Mouse (Mus musculus): ENCODE data around the gene Gm13694.
A peak's percentile ranks its signal among the peaks of the same experiment; 100 is the strongest.
"Not testable (repeated sequence)": the region's sequence is repeated elsewhere in the genome, so short reads cannot be mapped to it uniquely, and the experiment has no call there.

Gene Gm13694

DNA sequence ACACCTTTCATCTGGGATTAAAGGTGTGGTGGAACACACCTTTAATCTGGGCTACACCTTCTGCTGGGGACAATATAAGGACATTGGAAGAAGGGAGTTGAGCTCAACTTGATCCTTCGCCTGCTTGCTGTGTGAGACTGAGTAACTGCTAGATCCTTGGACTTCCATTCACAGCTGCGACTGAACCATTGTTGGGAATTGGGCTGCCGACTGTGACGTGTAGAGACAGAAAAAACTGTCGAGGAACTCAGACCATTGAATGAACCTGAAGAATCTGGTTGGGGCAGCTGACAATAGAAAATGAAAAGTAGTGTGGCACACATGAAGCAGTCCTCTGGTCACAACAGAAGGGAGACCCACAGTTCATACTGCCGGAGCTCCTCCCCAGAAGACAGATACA, at the start of gene Gm13694:
Gene Gm13694 (plus strand): TSS at position 301 of the 400 bp plus-strand sequence.
- not testable (repeated sequence) for DNase-seq (ENCODE audit: low read depth, low spot score)

DNA sequence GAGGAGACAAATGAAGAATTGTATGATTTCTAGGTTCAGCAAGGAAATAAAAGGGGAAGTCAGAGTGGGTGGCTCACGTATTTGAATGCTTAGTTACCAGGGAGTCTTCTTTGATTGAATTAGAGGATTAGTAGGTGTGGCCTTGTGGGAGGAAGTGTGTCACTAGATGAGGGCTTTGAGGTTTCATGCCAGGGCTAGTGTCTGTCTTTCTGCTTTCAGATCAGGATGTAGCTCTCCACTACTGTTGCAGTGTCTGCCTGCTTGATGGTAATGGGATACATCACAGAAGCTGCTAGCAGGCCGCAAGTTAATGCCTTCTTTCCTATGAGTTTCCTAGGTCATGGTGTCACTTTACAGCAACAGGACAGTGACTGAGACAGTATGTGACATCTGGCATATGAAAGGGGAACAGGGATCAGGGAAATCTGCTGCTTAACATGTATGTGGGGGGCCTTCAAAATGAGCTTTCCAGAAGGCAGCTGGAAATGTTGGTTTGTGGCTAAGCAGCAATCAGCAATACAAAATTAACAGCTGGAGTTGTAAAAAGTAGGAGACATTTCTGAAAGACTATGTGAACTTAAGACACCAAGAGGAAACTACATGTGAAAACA, 49.1 kb upstream of the Gm13694 start:
- no peak for DNase-seq (ENCODE audit: low read depth, low spot score)

DNA sequence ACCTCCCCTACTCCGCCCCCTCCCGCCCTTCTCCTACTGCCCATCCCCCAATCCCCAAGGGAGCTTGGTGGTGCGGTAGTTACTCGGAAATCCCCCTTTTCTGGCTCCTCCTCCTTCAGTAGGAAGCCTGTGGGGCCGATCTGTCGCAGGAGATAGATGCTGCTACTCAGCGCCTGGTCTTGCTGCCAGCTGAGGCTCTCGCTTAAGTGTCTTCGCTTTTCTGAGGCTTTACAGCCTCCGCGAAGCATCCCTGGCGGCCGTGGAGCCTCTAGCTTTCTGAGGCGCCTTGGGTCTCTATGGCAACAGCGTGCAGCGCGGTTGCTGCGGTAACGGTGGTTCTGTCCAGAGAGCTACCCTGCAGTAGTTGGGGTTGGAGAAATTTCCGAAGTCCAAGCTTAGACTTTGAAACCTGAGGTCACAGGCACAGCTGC, 37.8 kb upstream of the Gm13694 start, which contains the start of gene Zswim2:
Gene Zswim2 (minus strand): TSS at position 298 of the 431 bp plus-strand sequence.
- peak; percentile 88 for DNase-seq (ENCODE audit: low read depth, low spot score)

DNA sequence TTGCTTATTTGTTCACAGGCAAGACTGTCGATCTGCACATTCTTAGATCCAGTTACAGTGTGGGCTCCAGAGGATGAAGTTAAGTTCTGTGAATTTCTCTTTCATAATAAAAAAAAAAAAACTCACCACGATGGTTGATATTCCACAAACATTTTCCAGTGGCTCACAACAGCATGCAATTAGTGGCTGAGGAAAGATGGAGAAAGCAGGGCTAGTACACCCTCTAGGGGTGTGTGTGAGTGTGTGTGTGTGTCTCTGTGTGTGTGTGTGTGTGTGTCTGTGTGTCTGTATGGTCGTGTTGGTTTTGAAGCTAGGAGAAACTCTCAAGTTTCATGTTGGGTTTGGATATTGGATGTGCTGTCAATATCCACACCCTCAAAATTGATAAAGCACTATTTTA, 37.4 kb upstream of the Gm13694 start:
- DNase-seq (ENCODE audit: low read depth, low spot score), result no peak

DNA sequence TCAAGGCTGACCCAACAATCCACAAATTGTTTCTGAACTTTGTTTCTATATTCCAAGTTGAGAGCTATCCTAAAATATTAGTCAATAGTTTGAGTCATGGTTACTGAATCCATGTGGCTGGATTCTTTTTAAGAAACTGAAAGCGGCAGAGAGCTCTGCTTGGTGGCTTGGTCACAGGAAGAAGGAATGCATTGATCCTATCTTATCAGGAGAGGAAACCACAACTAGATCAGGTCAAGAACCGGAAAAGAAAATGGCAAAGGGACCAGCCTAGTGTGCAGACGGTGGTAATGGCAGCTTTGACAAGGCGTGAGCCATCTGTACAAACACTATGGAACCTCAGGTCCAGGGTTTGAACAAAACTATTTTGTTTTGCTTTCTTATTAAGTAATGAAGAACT, 36.9 kb upstream of the Gm13694 start:
- DNase-seq (ENCODE audit: low read depth, low spot score), result no peak

DNA sequence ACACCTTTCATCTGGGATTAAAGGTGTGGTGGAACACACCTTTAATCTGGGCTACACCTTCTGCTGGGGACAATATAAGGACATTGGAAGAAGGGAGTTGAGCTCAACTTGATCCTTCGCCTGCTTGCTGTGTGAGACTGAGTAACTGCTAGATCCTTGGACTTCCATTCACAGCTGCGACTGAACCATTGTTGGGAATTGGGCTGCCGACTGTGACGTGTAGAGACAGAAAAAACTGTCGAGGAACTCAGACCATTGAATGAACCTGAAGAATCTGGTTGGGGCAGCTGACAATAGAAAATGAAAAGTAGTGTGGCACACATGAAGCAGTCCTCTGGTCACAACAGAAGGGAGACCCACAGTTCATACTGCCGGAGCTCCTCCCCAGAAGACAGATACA, 23.3 kb upstream of the Gm13694 start, which contains the start of gene Gm13698:
Gene Gm13698 (plus strand): TSS at position 301 of the 400 bp plus-strand sequence.
- DNase-seq (ENCODE audit: low read depth, low spot score), result not testable (repeated sequence)

DNA sequence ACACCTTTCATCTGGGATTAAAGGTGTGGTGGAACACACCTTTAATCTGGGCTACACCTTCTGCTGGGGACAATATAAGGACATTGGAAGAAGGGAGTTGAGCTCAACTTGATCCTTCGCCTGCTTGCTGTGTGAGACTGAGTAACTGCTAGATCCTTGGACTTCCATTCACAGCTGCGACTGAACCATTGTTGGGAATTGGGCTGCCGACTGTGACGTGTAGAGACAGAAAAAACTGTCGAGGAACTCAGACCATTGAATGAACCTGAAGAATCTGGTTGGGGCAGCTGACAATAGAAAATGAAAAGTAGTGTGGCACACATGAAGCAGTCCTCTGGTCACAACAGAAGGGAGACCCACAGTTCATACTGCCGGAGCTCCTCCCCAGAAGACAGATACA, 17.5 kb upstream of the Gm13694 start, which contains the start of gene Gm13693:
Gene Gm13693 (plus strand): TSS at position 301 of the 400 bp plus-strand sequence.
- DNase-seq (ENCODE audit: low read depth, low spot score), result not testable (repeated sequence)

DNA sequence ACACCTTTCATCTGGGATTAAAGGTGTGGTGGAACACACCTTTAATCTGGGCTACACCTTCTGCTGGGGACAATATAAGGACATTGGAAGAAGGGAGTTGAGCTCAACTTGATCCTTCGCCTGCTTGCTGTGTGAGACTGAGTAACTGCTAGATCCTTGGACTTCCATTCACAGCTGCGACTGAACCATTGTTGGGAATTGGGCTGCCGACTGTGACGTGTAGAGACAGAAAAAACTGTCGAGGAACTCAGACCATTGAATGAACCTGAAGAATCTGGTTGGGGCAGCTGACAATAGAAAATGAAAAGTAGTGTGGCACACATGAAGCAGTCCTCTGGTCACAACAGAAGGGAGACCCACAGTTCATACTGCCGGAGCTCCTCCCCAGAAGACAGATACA, 11.7 kb upstream of the Gm13694 start, which contains the start of gene Gm13695:
Gene Gm13695 (plus strand): TSS at position 301 of the 400 bp plus-strand sequence.
- DNase-seq (ENCODE audit: low read depth, low spot score), result not testable (repeated sequence)

DNA sequence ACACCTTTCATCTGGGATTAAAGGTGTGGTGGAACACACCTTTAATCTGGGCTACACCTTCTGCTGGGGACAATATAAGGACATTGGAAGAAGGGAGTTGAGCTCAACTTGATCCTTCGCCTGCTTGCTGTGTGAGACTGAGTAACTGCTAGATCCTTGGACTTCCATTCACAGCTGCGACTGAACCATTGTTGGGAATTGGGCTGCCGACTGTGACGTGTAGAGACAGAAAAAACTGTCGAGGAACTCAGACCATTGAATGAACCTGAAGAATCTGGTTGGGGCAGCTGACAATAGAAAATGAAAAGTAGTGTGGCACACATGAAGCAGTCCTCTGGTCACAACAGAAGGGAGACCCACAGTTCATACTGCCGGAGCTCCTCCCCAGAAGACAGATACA, 5.9 kb upstream of the Gm13694 start, which contains the start of gene Gm13696:
Gene Gm13696 (plus strand): TSS at position 301 of the 400 bp plus-strand sequence.
- not testable (repeated sequence) for DNase-seq (ENCODE audit: low read depth, low spot score)

DNA sequence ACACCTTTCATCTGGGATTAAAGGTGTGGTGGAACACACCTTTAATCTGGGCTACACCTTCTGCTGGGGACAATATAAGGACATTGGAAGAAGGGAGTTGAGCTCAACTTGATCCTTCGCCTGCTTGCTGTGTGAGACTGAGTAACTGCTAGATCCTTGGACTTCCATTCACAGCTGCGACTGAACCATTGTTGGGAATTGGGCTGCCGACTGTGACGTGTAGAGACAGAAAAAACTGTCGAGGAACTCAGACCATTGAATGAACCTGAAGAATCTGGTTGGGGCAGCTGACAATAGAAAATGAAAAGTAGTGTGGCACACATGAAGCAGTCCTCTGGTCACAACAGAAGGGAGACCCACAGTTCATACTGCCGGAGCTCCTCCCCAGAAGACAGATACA, 5.7 kb downstream of the Gm13694 start, which contains the start of gene Gm13697:
Gene Gm13697 (plus strand): TSS at position 301 of the 400 bp plus-strand sequence.
- not testable (repeated sequence) for DNase-seq (ENCODE audit: low read depth, low spot score)

DNA sequence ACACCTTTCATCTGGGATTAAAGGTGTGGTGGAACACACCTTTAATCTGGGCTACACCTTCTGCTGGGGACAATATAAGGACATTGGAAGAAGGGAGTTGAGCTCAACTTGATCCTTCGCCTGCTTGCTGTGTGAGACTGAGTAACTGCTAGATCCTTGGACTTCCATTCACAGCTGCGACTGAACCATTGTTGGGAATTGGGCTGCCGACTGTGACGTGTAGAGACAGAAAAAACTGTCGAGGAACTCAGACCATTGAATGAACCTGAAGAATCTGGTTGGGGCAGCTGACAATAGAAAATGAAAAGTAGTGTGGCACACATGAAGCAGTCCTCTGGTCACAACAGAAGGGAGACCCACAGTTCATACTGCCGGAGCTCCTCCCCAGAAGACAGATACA, 11.5 kb downstream of the Gm13694 start, which contains the start of gene Gm13691:
Gene Gm13691 (plus strand): TSS at position 301 of the 400 bp plus-strand sequence.
- not testable (repeated sequence) for DNase-seq (ENCODE audit: low read depth, low spot score)

DNA sequence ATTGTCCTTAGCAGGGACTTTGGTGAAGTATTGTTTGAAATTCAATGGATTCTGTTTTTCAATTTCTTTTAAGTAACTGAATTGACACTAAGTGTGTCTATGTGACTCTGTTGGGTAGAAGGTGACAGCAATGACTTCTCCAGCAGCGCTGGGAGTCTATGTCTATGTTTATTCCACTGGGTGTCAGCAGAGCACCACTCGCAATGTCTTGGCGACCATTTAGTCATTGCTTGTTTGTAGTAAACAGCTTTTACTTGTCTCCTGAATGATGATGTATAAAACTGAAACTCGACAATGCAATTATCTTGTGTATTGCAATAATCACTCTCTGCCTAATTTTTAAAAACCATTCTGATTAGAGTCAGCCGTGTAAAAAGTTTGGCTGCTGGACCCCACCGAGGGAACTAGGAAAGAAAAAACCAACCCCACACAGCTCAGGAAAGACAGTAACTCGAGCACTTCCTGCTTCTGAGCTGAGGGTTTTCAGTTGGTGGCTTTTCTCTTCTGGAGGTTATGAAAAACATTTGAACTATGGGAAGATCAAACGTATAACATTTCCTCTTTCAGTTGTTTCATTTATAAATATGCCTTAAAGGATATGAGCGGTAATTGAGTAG, 15.0 kb downstream of the Gm13694 start:
- DNase-seq (ENCODE audit: low read depth, low spot score), result not testable (repeated sequence)

DNA sequence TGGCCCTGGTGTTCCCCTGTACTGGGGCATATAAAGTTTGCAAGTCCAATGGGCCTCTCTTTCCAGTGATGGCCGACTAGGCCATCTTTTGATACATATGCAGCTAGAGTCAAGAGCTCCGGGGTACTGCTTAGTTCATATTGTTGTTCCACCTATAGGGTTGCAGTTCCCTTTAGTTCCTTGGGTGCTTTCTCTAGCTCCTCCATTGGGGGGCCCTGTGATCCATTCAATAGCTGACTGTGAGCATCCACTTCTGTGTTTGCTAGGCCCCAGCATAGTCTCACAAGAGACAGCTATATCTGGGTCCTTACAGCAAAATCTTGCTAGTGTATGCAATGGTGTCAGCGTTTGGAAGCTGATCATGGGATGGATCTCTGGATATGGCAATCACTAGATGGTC, 15.8 kb downstream of the Gm13694 start:
- not testable (repeated sequence) for DNase-seq (ENCODE audit: low read depth, low spot score)

DNA sequence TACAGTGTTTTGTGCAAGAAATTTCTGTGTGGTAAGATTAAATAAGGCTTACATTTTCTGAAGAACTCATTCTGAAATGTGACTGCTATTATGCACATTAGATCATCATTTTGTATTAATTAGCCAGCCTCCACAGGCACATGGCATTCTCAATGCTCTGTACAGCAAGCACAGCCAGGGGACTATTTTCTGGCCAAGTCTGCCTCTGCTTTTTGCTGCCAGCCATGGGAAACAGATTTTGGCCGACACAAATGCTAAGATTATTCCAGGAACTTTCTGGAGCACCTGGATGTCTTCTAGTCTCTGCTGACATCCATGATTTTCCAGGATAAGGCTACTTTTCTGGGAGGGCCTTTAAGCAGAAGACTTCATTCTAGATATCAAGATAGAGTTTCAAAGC, 30.2 kb downstream of the Gm13694 start:
- DNase-seq (ENCODE audit: low read depth, low spot score), result peak; percentile 34

DNA sequence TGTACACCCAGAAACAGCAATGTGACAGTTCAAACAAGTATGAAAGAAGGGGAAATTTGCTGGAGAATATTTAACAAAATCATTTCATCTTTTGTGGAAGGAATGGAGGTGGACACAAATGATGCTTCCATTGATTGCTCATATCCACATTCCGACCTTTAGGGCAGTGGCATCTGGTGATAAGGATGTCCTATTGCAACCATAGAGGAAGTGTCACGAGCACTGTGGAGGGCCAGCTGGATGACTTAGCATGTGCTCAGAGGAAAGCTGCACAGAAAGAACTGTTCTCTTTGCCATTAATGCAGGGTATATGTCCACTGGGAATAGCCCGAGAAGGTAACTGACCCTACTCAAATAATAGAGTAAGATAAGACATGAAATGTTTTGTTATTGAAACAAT, 31.1 kb downstream of the Gm13694 start:
- no peak for DNase-seq (ENCODE audit: low read depth, low spot score)

DNA sequence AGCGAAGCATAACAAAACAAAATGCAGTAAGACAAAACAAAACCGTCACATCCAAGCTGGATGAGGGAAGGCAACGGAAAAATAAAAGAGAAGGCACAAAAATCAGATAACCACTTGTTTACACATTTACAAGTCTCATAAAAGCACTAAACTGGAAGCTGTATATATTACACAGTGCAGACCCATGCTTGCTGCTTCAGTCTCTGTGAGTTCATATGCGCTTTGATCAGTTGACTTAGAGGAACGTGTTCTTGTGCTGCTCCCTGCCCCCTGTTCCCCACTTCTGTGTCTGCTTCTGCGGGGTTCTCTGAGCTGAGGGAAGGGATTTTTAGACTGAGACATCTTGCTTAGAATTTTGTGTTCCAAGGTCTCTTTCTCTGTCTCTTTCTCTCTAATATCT, 35.8 kb downstream of the Gm13694 start:
- no peak for DNase-seq (ENCODE audit: low read depth, low spot score)

DNA sequence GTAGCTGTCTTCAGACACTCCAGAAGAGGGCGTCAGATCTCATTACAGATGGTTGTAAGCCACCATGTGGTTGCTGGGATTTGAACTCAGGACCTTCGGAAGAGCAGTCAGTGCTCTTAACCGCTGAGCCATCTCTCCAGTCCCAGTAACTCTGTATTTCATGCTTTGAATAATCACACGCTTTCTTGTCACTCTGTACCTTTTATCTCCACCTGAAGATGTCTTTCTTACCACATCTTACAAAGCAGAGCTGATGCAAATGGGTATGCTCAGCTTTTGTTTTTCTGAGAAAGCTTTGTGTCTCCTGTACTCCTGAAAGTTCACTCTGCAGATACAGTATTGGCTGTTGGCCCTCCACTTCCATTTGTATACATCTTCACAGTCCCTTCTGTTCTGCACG, 37.6 kb downstream of the Gm13694 start:
- DNase-seq (ENCODE audit: low read depth, low spot score), result not testable (repeated sequence)

DNA sequence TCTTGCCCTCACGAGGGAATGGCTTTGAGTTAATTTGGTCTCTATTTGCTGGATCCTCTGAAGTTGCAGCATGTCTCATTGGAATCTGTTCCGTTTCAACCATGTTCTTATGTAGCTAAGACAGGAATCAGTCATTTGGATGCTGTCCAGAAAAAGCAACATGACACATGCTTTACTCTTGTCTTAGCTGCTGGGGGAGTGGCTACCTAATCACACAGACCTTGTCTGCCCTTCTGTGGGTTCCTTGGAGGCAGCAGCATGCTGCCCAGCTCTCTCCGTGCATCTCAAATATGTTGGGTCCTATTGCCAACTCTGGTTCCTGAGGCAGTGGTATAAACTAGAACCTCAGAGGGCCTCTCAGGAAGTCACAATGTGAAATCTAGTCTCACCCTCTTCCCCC, 39.6 kb downstream of the Gm13694 start:
- no peak for DNase-seq (ENCODE audit: low read depth, low spot score)

DNA sequence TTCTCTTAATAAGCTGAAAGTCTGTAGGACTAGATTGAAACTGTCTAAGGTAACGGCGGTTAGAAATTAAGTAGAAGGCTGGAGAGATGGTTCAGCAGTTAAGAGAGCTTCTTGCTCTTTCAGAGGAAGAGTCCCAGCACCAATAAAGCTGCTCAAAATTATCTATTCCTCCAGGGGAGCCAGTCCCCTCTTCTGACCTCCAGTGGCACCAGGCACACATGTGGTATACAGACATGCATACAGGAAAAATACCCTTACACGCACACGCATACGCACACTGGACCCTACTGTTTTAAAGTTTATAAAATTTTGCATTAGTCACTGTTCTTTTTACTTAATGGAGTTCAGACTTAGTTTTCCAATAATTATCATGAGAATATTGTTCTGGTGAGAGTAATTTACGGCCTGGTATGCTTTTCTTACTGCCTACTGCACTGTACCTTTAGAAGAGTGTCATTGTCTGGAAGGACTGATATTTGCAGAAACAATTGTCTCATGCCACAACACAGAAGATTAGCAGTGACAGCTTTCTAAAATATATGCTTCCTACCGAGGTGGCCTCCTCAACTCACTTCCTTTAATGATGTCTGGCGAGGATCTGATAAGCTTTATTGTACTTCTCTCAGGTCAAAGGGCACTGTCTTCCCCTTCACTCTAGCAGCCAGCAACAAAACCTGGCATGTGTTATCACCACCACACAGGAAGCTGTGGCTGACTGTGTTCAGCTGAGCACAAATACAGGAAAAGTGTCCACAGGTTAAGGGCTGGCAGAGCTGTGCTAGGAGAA, 41.0 kb downstream of the Gm13694 start:
- DNase-seq (ENCODE audit: low read depth, low spot score), result no peak

DNA sequence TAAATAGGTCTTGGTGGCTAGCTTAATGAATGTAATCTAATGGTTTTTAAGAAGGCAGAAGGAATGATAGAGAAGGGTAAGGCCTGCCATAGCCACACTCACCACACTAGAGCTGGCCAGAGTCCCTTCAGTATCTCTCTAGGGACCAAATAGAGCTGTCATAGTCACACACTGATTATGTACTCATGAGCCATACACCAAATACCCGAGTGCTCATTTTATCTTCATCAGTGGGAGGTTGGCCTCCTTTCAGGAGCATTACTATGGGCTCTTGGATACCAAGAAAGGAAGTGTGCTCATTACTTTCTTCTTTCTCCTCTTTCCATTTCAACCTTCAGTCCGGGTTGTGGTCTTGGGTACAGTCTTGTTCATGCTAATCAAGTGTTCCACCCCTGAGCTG, 43.2 kb downstream of the Gm13694 start:
- DNase-seq (ENCODE audit: low read depth, low spot score), result no peak

DNA sequence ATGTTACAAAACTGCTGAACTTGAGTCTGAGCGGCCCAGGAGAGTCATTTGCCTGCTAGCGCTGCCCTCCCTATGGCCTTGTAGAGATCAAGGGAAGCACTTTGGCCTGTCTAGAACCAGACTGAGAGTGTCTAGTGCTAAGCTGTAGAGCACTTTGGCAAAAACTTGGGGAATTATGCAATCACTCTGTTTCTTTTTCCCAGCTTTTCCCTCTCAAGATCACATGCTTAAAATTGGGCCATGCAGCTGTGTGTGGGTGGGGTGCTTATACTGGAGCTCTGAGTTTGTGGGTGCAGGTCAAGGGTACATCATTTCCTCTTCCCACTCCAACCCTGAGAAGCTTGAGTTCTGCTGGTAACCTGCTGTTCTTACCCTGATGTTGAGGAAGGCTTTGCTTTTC, 44.2 kb downstream of the Gm13694 start:
- peak; percentile 63 for DNase-seq (ENCODE audit: low read depth, low spot score)

DNA sequence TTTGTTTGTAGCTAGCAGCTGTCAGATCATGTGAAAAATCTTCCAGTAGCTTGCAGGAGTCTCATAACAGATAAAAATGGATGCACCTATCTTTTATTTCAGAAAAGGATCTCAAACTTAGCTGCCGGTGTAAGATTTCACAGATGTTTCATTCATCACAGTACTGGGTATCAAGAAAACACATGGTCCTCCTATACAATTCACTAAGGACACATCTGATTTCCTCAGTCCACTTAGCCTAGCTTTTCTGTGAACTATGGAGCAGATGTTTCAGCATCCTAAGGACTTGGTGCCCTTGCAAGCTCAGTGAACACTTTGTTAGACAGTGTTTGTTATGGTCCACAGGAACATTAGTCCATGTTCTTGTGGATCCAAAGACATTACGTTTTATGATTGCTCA, 44.6 kb downstream of the Gm13694 start:
- no peak for DNase-seq (ENCODE audit: low read depth, low spot score)

Measured in telencephalon, adult 2 months (tissue).